Mouse (Mus musculus) liver, postnatal 0 days (tissue): ENCODE data around the gene Klc4. TPM values are rescaled to one million over a fixed set of nuclear protein-coding genes. Genes with fewer than 3 reads are reported as not detected.
A peak's percentile ranks its signal among the peaks of the same experiment; 100 is the strongest.

Experiments used
- ATAC-seq: fragments of 200-750 bp; cut with Nextera tagmentation; 2 replicates; pipeline ENCODE4 v1.8.0; 2017; ENCODE audit warnings: mild to moderate bottlenecking, moderate library complexity
- DNase-seq: peaks from one replicate; pipeline ENCODE4 v3.0.0-alpha.2; 2016
- H3K27ac ChIP-seq: fragments of 300-500 bp; sonication (generic); 2 replicates; pipeline ENCODE4 v1.5.1; 2014; ENCODE audit warnings: antibody characterized with exemption, moderate library complexity, mild to moderate bottlenecking, low read depth
- H3K27me3 ChIP-seq: fragments of 300-500 bp; sonication (generic); 2 replicates; pipeline ENCODE4 v1.6.1; 2014; ENCODE audit warnings: low read length, control low read depth, mixed read lengths; ENCODE audit not compliant: insufficient read depth
- H3K36me3 ChIP-seq: fragments of 300-500 bp; sonication (generic); replicated peaks from 2 replicates; pipeline ENCODE4 v1.6.1; 2014; ENCODE audit warnings: mild to moderate bottlenecking, control low read depth, low read length, moderate library complexity, mixed read lengths; ENCODE audit not compliant: insufficient read depth
- H3K4me1 ChIP-seq: fragments of 300-500 bp; sonication (generic); 2 replicates; pipeline ENCODE4 v1.6.1; 2014; ENCODE audit warnings: antibody characterized with exemption, mild to moderate bottlenecking, control low read depth; ENCODE audit not compliant: insufficient read depth
- H3K4me2 ChIP-seq: fragments of 300-500 bp; sonication (generic); 2 replicates; pipeline ENCODE4 v1.6.1; 2014; ENCODE audit warnings: low read depth, mild to moderate bottlenecking, low read length, moderate library complexity, mixed read lengths
- H3K4me3 ChIP-seq: fragments of 300-500 bp; sonication (generic); 2 replicates; pipeline ENCODE4 v1.5.1; 2014; ENCODE audit warnings: low read depth, low read length
- H3K9ac ChIP-seq: fragments of 300-500 bp; sonication (generic); replicated peaks from 2 replicates; pipeline ENCODE4 v1.6.1; 2014; ENCODE audit warnings: mild to moderate bottlenecking, moderate library complexity
- H3K9me3 ChIP-seq: fragments of 300-500 bp; sonication (generic); 2 replicates; pipeline ENCODE4 v1.6.1; 2016; ENCODE audit warnings: mild to moderate bottlenecking, control low read depth, low read length, mixed read lengths
- CTCF ChIP-seq: sonication (generic); IDR thresholded peaks from 2 replicates; pipeline ENCODE4 v1.5.1; 2016; ENCODE audit warnings: antibody characterized with exemption, low read depth
- EP300 ChIP-seq: IDR thresholded peaks from 2 replicates; pipeline ENCODE4 v1.6.1; 2016; ENCODE audit warnings: antibody characterized with exemption, low read depth, mild to moderate bottlenecking
- WGBS: fragments of 180-500 bp; shearing (Covaris S2); extraction: QIAGEN DNeasy Blood & Tissue Kit; methylation state at CpG from one replicate; pipeline ENCODE4 v1.1.7; 2014; ENCODE audit not compliant: insufficient replicate concordance; 5-methylcytosine and 5-hydroxymethylcytosine counted together
- polyA plus RNA-seq: library from polyadenylated mRNA; unstranded; fragments of >200 nt; fragmentation: Nextera tagmentation; extraction: Ambion mirVana; gene quantifications from 2 replicates; pipeline ENCODE4 v1.2.1, GENCODE M21; 2015

Gene Klc4
- polyA plus RNA-seq, 1 experiment from 2014 or later, result 12.6 TPM

DNA sequence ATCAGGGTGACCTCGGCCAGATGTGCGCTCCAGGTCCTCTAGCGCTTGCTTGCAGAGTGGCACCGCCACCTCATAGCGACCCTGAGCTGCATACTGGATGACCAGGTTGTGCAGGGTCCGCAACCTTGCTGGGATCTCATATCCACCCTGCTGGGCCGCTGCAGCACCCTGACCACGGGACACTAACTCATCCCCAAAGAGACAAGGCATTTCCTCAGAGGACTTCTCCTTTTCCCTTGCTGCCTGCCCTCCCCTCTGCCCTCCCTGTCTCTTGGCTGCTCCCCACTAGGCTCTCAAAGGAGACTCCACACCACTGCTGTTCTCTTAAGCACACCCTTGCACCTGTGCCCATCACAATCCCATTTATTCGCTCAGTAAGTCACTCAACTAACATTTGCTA is 5.9 kb downstream of the Klc4 start:
- no peak overlapping the region for H3K4me3 ChIP-seq

DNA sequence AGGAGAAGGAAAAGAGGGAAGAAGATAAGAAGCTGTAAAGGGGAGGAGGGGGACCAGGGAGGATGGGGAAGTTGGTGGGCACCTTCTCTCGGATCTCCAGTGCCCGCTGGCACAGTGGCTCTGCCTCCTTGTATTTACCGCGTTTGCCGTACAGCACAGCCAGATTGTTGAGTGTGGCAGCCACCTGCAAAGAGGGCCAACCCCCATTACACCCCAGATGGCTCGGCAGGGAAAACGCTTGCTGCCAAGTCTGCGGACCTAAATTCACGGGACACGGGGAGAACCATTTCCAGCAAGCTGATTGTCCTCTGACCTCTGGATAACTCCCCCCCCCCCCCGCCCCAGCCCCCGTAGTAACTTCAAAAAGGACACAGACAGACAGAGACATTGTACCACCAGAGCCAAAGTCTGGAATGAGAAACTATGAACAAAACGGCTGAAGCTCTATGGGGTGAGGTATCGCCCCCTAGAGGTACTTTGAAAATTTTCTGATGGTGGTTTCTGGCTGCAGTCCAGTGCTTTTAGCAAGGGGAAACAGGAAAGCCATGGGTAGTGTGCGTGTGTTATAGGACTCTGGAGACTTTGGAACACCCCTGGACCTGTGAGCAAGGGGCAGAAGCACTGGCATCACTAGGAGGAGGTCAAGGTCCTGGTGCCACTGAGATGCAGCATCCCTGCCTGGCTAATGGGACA is 8.8 kb downstream of the Klc4 start:
- no peaks in the 10 kb centered on the region for H3K4me1 ChIP-seq
- no peaks in the 10 kb centered on the region for H3K9me3 ChIP-seq
- H3K4me2 ChIP-seq, result peak overlapping the region; percentile 23; the same call in 1 of the 2 replicates
- peak; percentile 53 for DNase-seq
- H3K36me3 ChIP-seq, result peaks cover 28% of the 10 kb centered on the region
- H3K4me3 ChIP-seq, result no peak overlapping the region
- WGBS, result 24% methylated on average over 15 of the region's 15 CpGs
- TF ChIP-seq CTCF (peak; percentile 73), EP300 (no peak)
- H3K27ac ChIP-seq, result no peak overlapping the region
- H3K27me3 ChIP-seq, result no peaks in the 10 kb centered on the region
- peak; percentile 45; the same call in 1 of the 2 replicates for ATAC-seq
- no peak overlapping the region for H3K9ac ChIP-seq

More for the DNA sequence above, 5.9 kb downstream of the Klc4 start:
- no peaks in the 10 kb centered on the region for H3K9me3 ChIP-seq
- no peak overlapping the region for H3K4me2 ChIP-seq
- DNase-seq (no peak), ATAC-seq (no peak)
- H3K9ac ChIP-seq, result no peak overlapping the region
- H3K36me3 ChIP-seq, result peaks cover 20% of the 10 kb centered on the region
- peaks cover 10% of the 10 kb centered on the region; the same call in 1 of the 2 replicates for H3K4me1 ChIP-seq
- no peaks in the 10 kb centered on the region for H3K27me3 ChIP-seq
- H3K27ac ChIP-seq, result no peak overlapping the region
- TF ChIP-seq EP300 (no peak), CTCF (no peak)
- 53% methylated on average over 9 of the region's 9 CpGs for WGBS

DNA sequence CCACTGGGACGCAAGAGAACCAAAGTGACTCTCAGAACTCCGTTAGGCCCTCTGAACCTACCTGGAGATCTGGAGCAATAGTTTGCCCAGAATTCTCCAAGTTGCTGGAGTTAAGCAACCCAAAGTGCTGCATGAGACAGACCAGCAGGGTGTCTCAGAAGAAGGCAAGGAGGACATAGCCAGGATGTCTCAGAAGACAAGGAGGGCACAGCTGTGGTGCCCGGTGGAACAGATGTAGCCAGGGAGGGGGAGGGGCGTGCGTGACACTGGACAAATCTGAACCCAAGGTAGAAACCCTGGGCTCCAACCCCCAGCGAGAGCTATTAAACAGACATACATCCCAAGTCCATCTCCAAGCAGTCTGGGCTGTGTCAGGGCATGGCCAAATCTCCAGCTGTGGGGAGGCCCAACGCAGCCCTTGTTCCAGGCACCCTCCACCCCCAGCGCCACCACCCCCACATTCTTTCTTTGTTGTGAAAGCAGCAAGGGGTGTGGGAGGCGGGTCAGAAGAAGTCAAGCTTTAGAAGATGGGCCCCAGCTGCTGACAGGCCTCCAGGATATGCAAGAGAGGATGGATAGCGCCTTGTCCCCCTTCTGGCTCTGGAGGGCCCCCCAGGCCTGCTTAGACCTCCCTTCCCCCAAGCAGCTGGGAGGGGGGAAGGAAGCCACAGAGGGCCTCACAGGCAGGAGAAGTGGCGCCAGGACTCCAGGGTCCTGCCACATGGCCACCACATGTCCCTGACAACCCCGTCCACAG is 16.0 kb downstream of the Klc4 start:
- peaks cover 16% of the 10 kb centered on the region; the same call in 1 of the 2 replicates for H3K4me1 ChIP-seq
- H3K4me3 ChIP-seq, result peak overlapping the region; percentile 66
- ATAC-seq, result peak; percentile 32; the same call in 1 of the 2 replicates
- TF ChIP-seq CTCF (no peak), EP300 (no peak)
- H3K36me3 ChIP-seq, result peaks cover 19% of the 10 kb centered on the region
- no peaks in the 10 kb centered on the region for H3K9me3 ChIP-seq
- H3K9ac ChIP-seq, result no peak overlapping the region
- H3K27me3 ChIP-seq, result 0 out of 2 replicates have a peak, but pooled peaks cover 5% of the 10 kb centered on the region
- peak overlapping the region; percentile 57; the same call in 1 of the 2 replicates for H3K27ac ChIP-seq
- H3K4me2 ChIP-seq, result peak overlapping the region; percentile 92
- no peak for DNase-seq
- WGBS, result 14% methylated on average over 12 of the region's 12 CpGs

DNA sequence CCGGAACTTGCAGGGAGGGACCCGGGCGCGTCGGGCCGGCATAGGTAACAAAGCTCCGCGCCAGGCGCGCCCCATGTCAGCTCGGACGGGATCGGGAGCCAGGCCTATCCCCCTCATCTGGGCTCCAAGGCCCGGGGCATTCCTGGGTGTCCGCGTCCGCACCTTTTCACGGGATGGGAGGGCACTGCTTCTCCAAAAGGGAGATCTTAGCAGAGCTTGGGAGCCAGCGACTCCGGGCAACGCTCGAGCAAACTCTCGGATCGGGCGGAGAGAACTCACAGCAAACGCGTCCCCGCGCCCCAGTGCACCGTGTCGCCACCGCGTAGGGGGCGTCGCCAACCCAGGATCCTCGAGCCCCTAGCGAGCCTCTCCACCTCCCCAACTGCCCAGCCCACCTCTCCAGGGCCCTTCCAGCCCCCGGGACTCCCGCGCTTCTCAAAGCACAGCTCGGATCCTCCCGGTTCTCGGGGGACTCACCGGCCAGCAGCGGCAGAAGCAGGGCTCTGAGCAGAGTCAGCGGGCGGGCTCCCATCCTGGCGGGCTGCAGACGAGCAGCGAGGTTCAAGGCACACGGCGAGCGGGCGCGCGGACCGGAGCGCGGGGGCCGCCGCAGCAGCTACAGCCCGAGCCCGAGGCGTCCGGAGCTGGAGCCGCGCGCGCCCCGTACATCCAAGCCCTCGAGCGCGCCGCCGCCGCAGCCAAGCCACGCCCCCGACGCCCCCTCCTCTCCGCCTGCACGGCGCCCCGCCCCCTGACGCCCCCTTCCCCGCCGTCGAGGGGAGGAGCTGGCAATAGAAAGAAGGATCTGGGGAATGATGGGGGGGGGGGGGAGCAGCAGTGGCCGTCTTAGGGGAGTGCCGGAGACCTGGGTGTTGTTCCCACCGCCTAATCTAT is 16.8 kb downstream of the Klc4 start, which contains the start of gene Ptk7:
Ptk7 (minus strand) TSS at position 714 of the 894 bp plus-strand sequence.
- H3K4me1 ChIP-seq, result peaks cover 17% of the 10 kb centered on the region
- 0 out of 2 replicates have a peak, but pooled peaks cover 5% of the 10 kb centered on the region for H3K27me3 ChIP-seq

DNA sequence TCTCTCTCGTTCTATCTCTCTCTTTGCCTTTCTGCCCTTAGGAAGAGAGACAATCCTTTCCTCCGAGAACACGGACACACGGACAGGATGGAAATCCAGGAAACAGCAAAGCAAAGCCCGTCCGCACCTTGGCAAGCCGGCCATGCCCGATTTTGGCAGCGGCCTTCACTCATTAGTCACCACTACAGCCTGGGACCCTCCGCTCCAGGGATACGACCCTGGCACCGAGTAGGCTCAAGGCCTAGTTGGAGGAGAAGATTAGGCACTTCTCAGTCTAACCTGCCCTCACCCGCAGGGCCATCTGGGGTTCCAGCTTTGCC is 17.4 kb downstream of the Klc4 start:
- peaks cover 20% of the 10 kb centered on the region for H3K4me1 ChIP-seq
- peak overlapping the region; percentile 92 for H3K4me2 ChIP-seq
- WGBS, result 3% methylated on average over 13 of the region's 13 CpGs
- no peak for ATAC-seq
- H3K4me3 ChIP-seq, result peak overlapping the region; percentile 66
- H3K27me3 ChIP-seq, result 0 out of 2 replicates have a peak, but pooled peaks cover 5% of the 10 kb centered on the region
- DNase-seq, result no peak
- H3K27ac ChIP-seq, result no peak overlapping the region
- TF ChIP-seq EP300 (no peak), CTCF (no peak)
- H3K9me3 ChIP-seq, result no peaks in the 10 kb centered on the region
- peaks cover 18% of the 10 kb centered on the region for H3K36me3 ChIP-seq
- peak overlapping the region; percentile 76 for H3K9ac ChIP-seq

More for the DNA sequence above, 16.8 kb downstream of the Klc4 start, which contains the start of gene Ptk7:
- Histone ChIP-seq H3K36me3 (peaks cover 19% of the 10 kb centered on the region), H3K9me3 (no peaks in the 10 kb centered on the region), H3K27ac (peak within 1 kb of the TSS; percentile 57), H3K4me2 (peak within 1 kb of the TSS; percentile 92), H3K9ac (peak within 1 kb of the TSS; percentile 76), H3K4me3 (peak within 1 kb of the TSS; percentile 66)
- DNase-seq, result peak; percentile 57
- no peak for TF ChIP-seq EP300
- TF ChIP-seq CTCF, result no peak
- peak; percentile 47 for ATAC-seq
- WGBS, result 4% methylated on average over 71 of the region's 90 CpGs
